Mouse (Mus musculus) brown adipose tissue, adult 24 weeks (tissue): Measurements from ENCODE around the gene Cblb. TPM values are rescaled to one million over a fixed set of nuclear protein-coding genes. Genes with fewer than 3 reads are reported as not detected.
A peak's percentile ranks its signal among the peaks of the same experiment; 100 is the strongest.

ENCODE experiments used
- H3K27ac ChIP-seq: fragments of 200-500 bp; replicated peaks from 2 replicates; pipeline ENCODE4 v1.5.1; 2012; ENCODE audit warnings: low read depth, mild to moderate bottlenecking, low read length
- H3K4me1 ChIP-seq: fragments of 200-500 bp; 2 replicates; pipeline ENCODE4 v1.6.1; 2012; ENCODE audit warnings: low read length, mixed read lengths; ENCODE audit not compliant: control insufficient read depth, insufficient read depth, insufficient read length
- H3K4me3 ChIP-seq: fragments of 200-500 bp; 2 replicates; pipeline ENCODE4 v1.5.1; 2012; ENCODE audit warnings: low read depth, mild to moderate bottlenecking, low read length, moderate library complexity; ENCODE audit not compliant: insufficient read depth
- polyA plus RNA-seq: library from polyadenylated mRNA; stranded (reverse); fragments of >200 nt; gene quantifications from 2 replicates; pipeline ENCODE4 v1.2.4, GENCODE M21; 2012; ENCODE audit not compliant: missing spikeins, insufficient read depth, insufficient read length

The Cblb gene
- polyA plus RNA-seq, result 6.6 and 8.0 TPM in 2 replicates

GRCm38 (mm10) chr16:52031091-52031689 lies at the start of gene Cblb:
Gene Cblb, plus strand, starts transcription at chr16:52031225.
- peak within 1 kb of the TSS; percentile 96 for H3K27ac ChIP-seq

DNA sequence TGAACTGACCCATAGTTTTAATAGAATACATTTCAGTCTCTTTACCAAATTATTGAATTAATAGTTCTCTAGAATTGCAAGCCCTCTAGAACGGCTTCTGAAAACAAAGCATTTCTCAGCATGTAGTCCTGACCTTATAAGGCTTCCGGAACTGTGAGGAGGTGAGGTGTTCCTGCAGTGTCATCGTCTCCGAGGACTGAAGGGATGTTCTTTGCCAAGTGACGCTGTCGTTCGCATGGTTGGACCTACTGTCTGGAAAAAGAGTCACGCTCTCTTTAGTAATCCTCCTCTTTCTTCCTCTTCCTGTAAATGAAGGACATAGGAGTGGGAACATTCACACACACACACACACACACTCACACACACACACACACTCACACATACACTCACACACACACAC lies 45.6 kb upstream of the Cblb start:
- H3K27ac ChIP-seq, result 0 out of 2 replicates have a peak overlapping the region, but pooled peaks have one; percentile 33
- no peak overlapping the region for H3K4me3 ChIP-seq

More at GRCm38 (mm10) chr16:52031091-52031689, at the start of gene Cblb:
- peaks cover 12% of the 10 kb centered on the region; the same call in 1 of the 2 replicates for H3K4me1 ChIP-seq
- peak within 1 kb of the TSS; percentile 73 for H3K4me3 ChIP-seq

DNA sequence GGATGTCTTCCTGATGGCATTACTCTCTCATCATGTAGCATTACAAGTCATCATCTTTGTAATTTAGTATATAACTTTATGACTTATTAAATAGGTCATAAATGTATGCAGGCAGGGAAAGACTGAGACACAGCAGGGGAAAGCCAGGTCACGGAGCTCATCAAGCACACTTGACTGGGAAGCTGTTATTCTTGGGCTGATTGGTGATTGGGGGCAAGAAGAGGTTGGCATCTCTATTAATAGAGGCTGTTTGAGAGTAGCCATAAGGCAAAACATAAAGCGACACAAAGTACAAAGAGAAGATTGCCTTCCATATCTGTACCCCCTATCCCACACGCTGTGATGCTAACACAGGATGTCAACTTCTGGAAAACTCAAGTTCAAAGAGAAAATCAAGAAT lies 44.8 kb upstream of the Cblb start:
- no peak overlapping the region for H3K4me3 ChIP-seq
- peaks cover 7% of the 10 kb centered on the region; the same call in 1 of the 2 replicates for H3K4me1 ChIP-seq
- H3K27ac ChIP-seq, result no peak overlapping the region

More for the DNA sequence above, 45.6 kb upstream of the Cblb start:
- H3K4me1 ChIP-seq, result peaks cover 7% of the 10 kb centered on the region; the same call in 1 of the 2 replicates

DNA sequence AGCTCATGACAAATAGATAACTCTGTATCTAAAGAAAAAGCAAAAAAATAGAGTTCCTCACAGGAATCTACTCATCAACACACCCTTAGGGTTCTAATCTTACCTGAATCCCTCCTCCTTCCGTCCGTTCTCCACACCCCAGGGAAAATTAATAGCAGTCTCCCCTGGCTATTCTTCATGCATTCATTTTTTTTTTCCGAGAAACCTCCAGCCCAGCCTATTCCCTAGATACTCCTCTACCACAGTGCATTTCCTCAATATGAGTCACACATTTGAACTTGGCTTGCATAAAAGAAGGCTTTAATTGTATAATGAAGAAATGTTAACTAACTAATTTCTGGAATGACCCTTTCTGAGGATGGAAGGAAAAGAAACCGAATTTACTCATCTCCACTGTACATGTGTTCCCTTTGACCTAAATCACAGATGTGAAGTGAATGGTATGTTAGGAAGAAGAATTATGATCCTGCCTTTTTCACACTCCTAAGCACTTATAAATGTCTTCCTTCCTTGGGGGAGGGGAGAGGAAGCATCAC lies 43.9 kb upstream of the Cblb start:
- Histone ChIP-seq H3K4me1 (peaks cover 7% of the 10 kb centered on the region; the same call in 1 of the 2 replicates), H3K4me3 (no peak overlapping the region), H3K27ac (no peak overlapping the region)

GRCm38 (mm10) chr16:51988027-51988426 lies 43.0 kb upstream of the Cblb start:
- H3K4me3 ChIP-seq, result no peak overlapping the region
- H3K4me1 ChIP-seq, result peaks cover 7% of the 10 kb centered on the region; the same call in 1 of the 2 replicates
- H3K27ac ChIP-seq, result no peak overlapping the region

DNA sequence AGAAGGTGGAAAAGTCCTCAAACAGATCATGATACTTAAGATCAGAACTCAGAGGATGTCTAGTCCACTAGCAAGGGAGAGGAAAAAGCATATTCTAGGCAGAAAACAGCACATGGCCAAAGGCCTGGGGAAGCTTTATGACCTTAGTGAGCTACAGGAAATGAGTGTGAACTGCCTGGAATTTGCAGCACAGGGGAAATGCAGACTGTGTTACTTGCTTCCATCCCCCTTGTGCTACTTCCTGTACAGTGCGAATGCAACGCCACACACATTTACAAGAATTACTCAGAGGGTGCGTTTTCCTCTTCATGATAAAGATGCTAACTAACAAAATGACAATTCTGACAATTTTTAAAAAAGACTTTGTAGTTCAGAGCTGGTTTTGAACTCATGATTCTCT lies 41.8 kb upstream of the Cblb start:
- no peak overlapping the region for H3K27ac ChIP-seq
- H3K4me1 ChIP-seq, result peaks cover 7% of the 10 kb centered on the region; the same call in 1 of the 2 replicates

DNA sequence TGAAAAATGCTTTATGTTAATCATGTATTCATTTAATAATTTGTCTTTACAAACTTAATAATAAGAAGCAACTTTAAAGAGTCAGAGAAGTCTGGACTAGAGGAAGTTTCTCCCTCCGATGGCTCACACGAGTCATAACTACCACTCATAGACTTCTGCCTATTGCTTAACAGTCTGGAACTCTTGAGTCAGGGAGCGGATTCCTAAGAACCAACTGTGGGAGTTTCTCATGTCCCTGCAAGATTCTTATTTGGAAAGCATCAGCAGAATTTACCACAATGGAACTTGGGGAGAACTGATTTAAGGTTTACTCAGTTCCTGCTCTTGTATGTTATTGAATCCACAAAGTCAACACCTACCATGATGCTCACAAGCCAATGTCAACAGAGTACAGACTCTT lies 31.0 kb upstream of the Cblb start:
- H3K4me3 ChIP-seq, result no peak overlapping the region
- H3K4me1 ChIP-seq, result no peaks in the 10 kb centered on the region
- no peak overlapping the region for H3K27ac ChIP-seq

More for the DNA sequence above, 41.8 kb upstream of the Cblb start:
- H3K4me3 ChIP-seq, result no peak overlapping the region

DNA sequence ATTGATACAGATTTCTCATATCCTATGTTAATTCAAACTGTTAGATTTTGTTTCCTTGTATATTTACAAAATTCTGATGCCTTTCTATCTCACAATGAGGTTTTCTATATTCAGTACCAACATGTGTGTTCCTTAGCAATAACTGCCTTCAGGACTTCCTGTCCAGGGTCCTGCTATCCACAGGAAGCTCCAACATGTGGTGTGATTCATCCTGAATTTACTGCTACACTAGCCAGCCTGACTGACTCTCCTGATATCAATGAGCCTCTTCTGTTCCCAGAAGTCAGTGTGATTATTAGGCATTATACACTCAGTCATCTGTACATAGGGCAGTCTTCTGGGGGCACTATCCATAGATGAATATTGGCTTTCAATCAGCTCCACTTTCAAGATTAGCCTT lies 30.2 kb upstream of the Cblb start:
- no peak overlapping the region for H3K27ac ChIP-seq

DNA sequence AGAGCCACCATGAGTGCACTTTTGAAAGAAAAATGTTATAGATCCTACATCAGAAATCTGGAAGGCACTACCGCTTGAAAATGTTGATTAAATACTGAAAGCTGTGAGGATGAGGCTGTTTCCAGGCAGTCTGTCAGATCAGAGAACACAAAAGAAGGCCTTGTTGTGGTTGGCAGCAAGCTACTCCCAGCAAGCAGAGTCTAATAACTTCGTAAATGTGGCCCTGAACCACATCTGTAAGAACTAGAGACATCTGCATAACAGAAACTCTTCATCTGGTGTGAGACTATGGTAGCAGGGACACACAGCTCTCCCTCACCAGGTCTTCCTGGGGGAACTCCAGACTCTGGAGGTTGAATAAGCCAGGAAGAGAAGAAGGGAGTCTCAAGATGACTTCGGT lies 24.0 kb upstream of the Cblb start:
- no peaks in the 10 kb centered on the region for H3K4me1 ChIP-seq
- no peak overlapping the region for H3K4me3 ChIP-seq
- no peak overlapping the region for H3K27ac ChIP-seq

More for the DNA sequence above, 30.2 kb upstream of the Cblb start:
- Histone ChIP-seq H3K4me1 (no peaks in the 10 kb centered on the region), H3K4me3 (no peak overlapping the region)

DNA sequence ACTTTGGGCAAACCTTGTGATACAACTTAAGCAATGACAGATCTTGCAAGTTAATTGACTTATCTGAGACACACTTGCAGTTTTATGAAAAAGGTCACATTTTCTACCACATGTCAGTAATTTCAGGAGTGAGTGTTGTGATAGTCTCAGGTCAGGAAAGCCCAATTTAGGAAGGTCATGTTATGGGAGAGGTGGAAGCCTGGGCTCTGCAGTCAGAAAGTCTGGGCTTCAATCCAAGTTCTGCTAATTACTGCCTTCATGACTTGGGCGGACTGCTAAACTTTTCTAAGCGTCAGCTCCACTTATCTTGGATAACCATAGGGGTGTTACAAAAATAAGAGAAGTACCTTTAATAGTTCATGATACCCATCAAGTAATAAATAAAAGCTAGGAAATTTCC lies 22.6 kb upstream of the Cblb start:
- H3K4me3 ChIP-seq, result no peak overlapping the region
- H3K27ac ChIP-seq, result no peak overlapping the region
- H3K4me1 ChIP-seq, result no peaks in the 10 kb centered on the region

- Histone ChIP-seq H3K4me1 (no peaks in the 10 kb centered on the region), H3K4me3 (no peak overlapping the region), H3K27ac (no peak overlapping the region)
Observed at GRCm38 (mm10) chr16:52009421-52009820, 21.6 kb upstream of the Cblb start.

GRCm38 (mm10) chr16:52012984-52013383 lies 18.0 kb upstream of the Cblb start:
- H3K4me1 ChIP-seq, result no peaks in the 10 kb centered on the region
- H3K27ac ChIP-seq, result no peak overlapping the region
- H3K4me3 ChIP-seq, result no peak overlapping the region

GRCm38 (mm10) chr16:52013812-52014211 lies 17.2 kb upstream of the Cblb start:
- Histone ChIP-seq H3K4me3 (no peak overlapping the region), H3K27ac (no peak overlapping the region), H3K4me1 (no peaks in the 10 kb centered on the region)

DNA sequence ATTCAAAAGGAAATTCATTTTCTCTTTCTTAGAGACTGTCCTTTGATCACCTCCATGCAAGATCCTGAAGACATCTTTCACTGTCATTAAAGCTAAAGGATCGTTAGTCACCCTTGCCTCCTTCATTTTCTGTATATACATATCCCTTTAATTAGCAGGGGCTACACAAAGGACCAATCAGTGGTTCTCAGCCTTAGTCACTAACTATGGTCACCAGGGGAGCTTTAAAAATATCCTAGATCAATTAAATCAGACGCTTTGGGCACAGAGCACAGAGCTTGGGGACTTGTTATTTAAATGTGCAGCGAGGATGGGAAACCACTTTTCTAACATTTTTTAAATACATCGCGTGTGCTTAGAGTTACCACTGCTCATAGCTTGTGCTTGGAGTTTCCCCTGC lies 7.6 kb upstream of the Cblb start:
- H3K27ac ChIP-seq, result no peak overlapping the region

DNA sequence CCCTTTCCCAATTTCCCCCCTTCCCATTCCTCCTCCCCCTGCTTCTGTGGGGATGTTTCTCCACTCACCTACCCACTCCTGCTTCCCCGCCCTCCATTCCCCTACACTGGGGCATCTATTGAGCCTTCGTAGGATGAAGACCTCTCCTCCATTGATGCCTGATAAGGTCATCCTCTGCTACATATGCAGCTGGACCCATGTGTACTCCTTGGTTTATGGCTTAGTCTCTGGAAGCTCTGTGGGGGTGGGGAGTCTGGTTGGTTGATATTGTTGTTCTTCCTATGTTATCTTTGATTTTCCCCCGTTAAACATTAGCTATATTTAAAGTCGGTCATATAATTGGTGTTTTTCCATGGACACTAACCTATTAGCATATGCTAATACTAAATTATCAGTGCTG lies 3.7 kb upstream of the Cblb start:
- Histone ChIP-seq H3K4me3 (no peak overlapping the region), H3K4me1 (peaks cover 4% of the 10 kb centered on the region; the same call in 1 of the 2 replicates)

More for the DNA sequence above, 7.6 kb upstream of the Cblb start:
- peaks cover 4% of the 10 kb centered on the region; the same call in 1 of the 2 replicates for H3K4me1 ChIP-seq
- H3K4me3 ChIP-seq, result no peak overlapping the region

DNA sequence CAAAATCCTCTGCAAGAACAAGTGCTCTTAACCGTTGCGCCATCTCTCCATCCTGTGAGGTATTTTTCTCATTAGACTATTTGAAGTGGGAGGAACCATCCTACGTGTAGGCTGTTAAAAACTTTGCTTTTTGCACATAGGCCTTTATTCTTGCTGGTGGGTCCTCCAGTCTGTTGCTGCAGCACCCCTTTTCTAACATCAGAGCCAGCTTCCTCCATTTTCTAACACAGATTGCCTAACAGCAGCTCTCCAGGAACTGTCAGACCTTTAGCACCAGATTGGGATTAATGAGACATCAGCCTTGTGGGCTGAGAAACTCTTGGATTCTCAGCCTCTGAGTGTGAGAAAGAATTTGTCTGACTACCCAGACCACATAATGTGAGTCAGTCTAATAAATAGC lies 2.0 kb upstream of the Cblb start:
- Histone ChIP-seq H3K4me1 (peaks cover 10% of the 10 kb centered on the region; the same call in 1 of the 2 replicates), H3K4me3 (no peak overlapping the region), H3K27ac (no peak overlapping the region)

More for the DNA sequence above, 3.7 kb upstream of the Cblb start:
- H3K27ac ChIP-seq, result no peak overlapping the region
